Mouse (Mus musculus) heart, postnatal 0 days (tissue): Measurements from ENCODE around the gene Olfr613. TPM values are rescaled to one million over a fixed set of nuclear protein-coding genes. Genes with fewer than 3 reads are reported as not detected.
"Not testable (repeated sequence)": the region's sequence is repeated elsewhere in the genome, so short reads cannot be mapped to it uniquely, and the experiment has no call there.

Experiments used
- ATAC-seq: fragments of 200-750 bp; cut with Nextera tagmentation; 2 replicates; pipeline ENCODE4 v1.8.0; 2017; ENCODE audit warnings: low read depth, moderate number of reproducible peaks, moderate library complexity; ENCODE audit not compliant: insufficient read depth
- DNase-seq: peaks from one replicate; pipeline ENCODE4 v3.0.0-alpha.2; 2016; ENCODE audit warnings: low spot score
- H3K27ac ChIP-seq: fragments of 300-500 bp; sonication (generic); 2 replicates; pipeline ENCODE4 v1.5.1; 2014; ENCODE audit warnings: low read depth, mild to moderate bottlenecking
- H3K27me3 ChIP-seq: fragments of 300-500 bp; sonication (generic); 2 replicates; pipeline ENCODE4 v1.6.1; 2014; ENCODE audit warnings: low read length, mixed read lengths; ENCODE audit not compliant: control insufficient read depth, insufficient read depth
- H3K36me3 ChIP-seq: fragments of 300-500 bp; sonication (generic); replicated peaks from 2 replicates; pipeline ENCODE4 v1.6.1; 2014; ENCODE audit warnings: low read length, mixed read lengths; ENCODE audit not compliant: control insufficient read depth, insufficient read depth
- H3K4me1 ChIP-seq: fragments of 300-500 bp; sonication (generic); 2 replicates; pipeline ENCODE4 v1.6.1; 2014; ENCODE audit warnings: antibody characterized with exemption; ENCODE audit not compliant: control insufficient read depth, insufficient read depth
- H3K4me2 ChIP-seq: fragments of 300-500 bp; sonication (generic); 2 replicates; pipeline ENCODE4 v1.6.1; 2014; ENCODE audit warnings: low read depth, mild to moderate bottlenecking, low read length, moderate library complexity
- H3K4me3 ChIP-seq: fragments of 300-500 bp; sonication (generic); 2 replicates; pipeline ENCODE4 v1.5.1; 2014; ENCODE audit warnings: low read depth, low read length
- H3K9ac ChIP-seq: fragments of 300-500 bp; sonication (generic); replicated peaks from 2 replicates; pipeline ENCODE4 v1.6.1; 2014; ENCODE audit warnings: low read depth, low read length, mixed read lengths
- H3K9me3 ChIP-seq: fragments of 300-500 bp; sonication (generic); replicated peaks from 2 replicates; pipeline ENCODE4 v1.6.1; 2016; ENCODE audit warnings: low read length; ENCODE audit not compliant: control insufficient read depth
- CTCF ChIP-seq: IDR thresholded peaks from 2 replicates; pipeline ENCODE4 v1.5.1; 2016; ENCODE audit warnings: antibody characterized with exemption, control low read depth, low read depth
- EP300 ChIP-seq: IDR thresholded peaks from 2 replicates; pipeline ENCODE4 v1.6.1; 2016; ENCODE audit warnings: antibody characterized with exemption, low read depth
- WGBS: fragments of 180-500 bp; shearing (Covaris S2); extraction: QIAGEN DNeasy Blood & Tissue Kit; methylation state at CpG from one replicate; pipeline ENCODE4 v1.1.7; 2014; 5-methylcytosine and 5-hydroxymethylcytosine counted together
- polyA plus RNA-seq: library from polyadenylated mRNA; unstranded; fragments of >200 nt; fragmentation: Nextera tagmentation; extraction: Ambion mirVana; gene quantifications from 2 replicates; pipeline ENCODE4 v1.2.1, GENCODE M21; 2015
- total RNA-seq: library from RNA; depleted of rRNA; stranded (reverse); fragments of >200 nt; gene quantifications from 2 replicates; pipeline ENCODE4 v1.2.3, GENCODE M21; 2014; ENCODE audit warnings: low replicate concordance; rRNA removed

Gene Olfr613
- total RNA-seq (not detected in 2 replicates), polyA plus RNA-seq (not detected in 2 replicates)

DNA sequence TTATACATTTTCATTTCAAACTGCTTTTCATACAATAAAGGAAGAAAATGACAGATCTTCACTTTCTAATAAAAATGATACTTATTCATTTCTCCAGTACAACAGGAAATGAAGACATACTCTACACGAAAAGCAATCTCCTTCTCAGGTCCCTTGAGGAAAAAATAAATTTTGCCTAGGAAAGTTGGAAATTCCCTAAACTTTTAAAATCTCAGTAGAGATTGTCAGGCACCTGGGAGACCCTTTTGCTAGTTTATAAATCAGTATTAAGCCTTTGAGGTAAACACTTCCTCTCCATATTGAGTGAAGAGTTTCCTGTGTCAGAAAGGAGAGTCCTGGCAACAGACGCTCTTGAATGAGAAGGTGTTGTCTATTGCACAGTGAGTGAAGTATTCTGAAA, at the start of gene Olfr613:
Olfr613 (plus strand) TSS at position 301 of the 400 bp plus-strand sequence.
- no peak within 1 kb of the TSS for H3K9ac ChIP-seq
- no peaks in the 10 kb centered on the region for H3K9me3 ChIP-seq
- no peak within 1 kb of the TSS for H3K4me3 ChIP-seq
- WGBS = 64% methylated on average over 2 of the region's 2 CpGs
- no peak for TF ChIP-seq EP300
- no peak for TF ChIP-seq CTCF
- H3K4me2 ChIP-seq = no peak within 1 kb of the TSS
- no peaks in the 10 kb centered on the region for H3K4me1 ChIP-seq
- H3K36me3 ChIP-seq = no peaks in the 10 kb centered on the region
- DNase-seq (no peak), ATAC-seq (no peak)
- H3K27ac ChIP-seq = no peak within 1 kb of the TSS
- no peaks in the 10 kb centered on the region for H3K27me3 ChIP-seq

DNA sequence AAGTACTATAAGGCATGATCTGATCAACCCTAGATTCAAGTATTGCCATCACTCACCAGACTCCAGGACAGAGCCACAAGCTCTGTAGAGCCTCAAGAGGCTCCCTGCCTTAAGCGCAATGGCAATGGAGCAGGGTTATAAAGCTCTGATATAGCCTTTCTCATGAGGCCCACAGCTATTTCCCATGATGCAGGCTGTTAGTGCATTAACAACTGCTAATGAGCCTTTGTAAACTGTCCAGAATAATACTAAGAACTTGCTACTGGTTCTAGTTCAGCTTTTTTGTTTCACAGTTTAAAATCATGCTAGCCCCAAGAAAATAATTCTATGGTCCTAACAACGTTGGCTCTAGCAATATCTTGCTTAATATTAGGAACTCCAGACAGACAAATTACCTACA, 35.9 kb upstream of the Olfr613 start, which contains the start of gene Olfr610:
Olfr610 (minus strand) TSS at position 101 of the 400 bp plus-strand sequence.
- ATAC-seq = no peak
- no peak within 1 kb of the TSS for H3K27ac ChIP-seq
- H3K9me3 ChIP-seq = no peaks in the 10 kb centered on the region
- DNase-seq = no peak
- no peak within 1 kb of the TSS for H3K4me3 ChIP-seq
- no peak within 1 kb of the TSS for H3K9ac ChIP-seq
- H3K36me3 ChIP-seq = no peaks in the 10 kb centered on the region
- H3K4me2 ChIP-seq = no peak within 1 kb of the TSS
- H3K4me1 ChIP-seq = no peaks in the 10 kb centered on the region
- TF ChIP-seq CTCF (no peak), EP300 (no peak)
- no peaks in the 10 kb centered on the region for H3K27me3 ChIP-seq
- WGBS = 83% methylated on average over 2 of the region's 2 CpGs

DNA sequence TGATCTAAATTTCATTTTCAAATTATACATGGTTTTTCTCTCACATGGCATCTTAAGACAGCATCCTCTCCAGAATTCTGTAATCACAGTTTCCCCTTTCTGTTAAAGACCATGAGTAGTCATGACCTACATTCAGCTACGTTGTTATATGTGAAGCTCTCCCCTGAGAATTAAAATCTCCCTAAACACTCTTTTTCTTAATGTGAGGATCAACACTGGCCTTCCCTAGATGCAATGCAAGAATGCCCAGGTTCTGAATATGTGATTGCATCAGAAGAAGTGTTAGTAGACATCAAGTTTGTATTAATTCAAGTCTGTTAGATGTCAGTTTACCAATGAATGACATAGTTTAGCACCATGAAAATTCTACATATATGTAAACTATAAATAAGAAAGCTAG, 27.1 kb upstream of the Olfr613 start, which contains the start of gene Olfr611:
Olfr611 (minus strand) TSS at position 101 of the 400 bp plus-strand sequence.
- not testable (repeated sequence) for H3K4me2 ChIP-seq, H3K36me3 ChIP-seq, H3K9me3 ChIP-seq, H3K9ac ChIP-seq, ATAC-seq, DNase-seq, H3K4me1 ChIP-seq, H3K27me3 ChIP-seq, H3K4me3 ChIP-seq, H3K27ac ChIP-seq
- WGBS = 40% methylated on average over 1 of the region's 1 CpGs

DNA sequence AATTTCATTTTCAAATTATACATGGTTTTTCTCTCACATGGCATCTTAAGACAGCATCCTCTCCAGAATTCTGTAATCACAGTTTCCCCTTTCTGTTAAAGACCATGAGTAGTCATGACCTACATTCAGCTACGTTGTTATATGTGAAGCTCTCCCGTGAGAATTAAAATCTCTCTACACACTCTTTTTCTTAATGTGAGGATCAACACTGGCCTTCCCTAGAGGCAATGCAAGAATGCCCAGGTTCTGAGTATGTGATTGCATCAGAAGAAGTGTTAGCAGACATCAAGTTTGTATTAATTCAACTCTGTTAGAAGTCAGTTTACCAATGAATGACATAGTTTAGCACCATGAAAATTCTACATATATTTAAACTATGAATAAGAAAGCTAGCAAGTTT, 5.3 kb upstream of the Olfr613 start, which contains the start of gene Olfr612:
Olfr612 (minus strand) TSS at position 101 of the 400 bp plus-strand sequence.
- not testable (repeated sequence) for H3K27me3 ChIP-seq, ATAC-seq, H3K4me1 ChIP-seq, H3K4me2 ChIP-seq, H3K36me3 ChIP-seq, H3K9ac ChIP-seq, H3K4me3 ChIP-seq, H3K27ac ChIP-seq, H3K9me3 ChIP-seq, DNase-seq
- WGBS = 72% methylated on average over 2 of the region's 2 CpGs

DNA sequence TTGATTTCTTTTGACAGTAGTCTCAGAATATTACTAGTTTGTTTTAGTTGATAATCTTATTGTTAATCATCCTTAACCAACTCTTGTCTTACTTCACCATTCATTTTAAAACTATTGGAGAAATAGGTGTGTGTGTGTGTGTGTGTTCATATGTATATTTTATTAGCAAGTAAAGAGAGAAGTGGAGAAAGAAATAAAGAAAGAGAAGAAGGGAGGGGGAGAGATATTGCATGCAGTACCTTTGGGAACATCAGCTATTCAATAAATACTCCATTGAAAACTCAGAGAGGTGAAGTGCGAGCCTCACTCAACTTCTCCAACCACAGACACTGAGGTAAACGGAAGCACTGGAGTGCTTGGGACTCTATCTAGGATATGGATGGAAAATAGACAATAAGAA, 7.9 kb downstream of the Olfr613 start, which contains the start of gene Olfr615:
Olfr615 (plus strand) TSS at position 301 of the 400 bp plus-strand sequence.
- ATAC-seq (no peak), DNase-seq (no peak)
- no peaks in the 10 kb centered on the region for H3K4me1 ChIP-seq
- no peak within 1 kb of the TSS for H3K4me2 ChIP-seq
- H3K27ac ChIP-seq = no peak within 1 kb of the TSS
- H3K27me3 ChIP-seq = no peaks in the 10 kb centered on the region
- no peaks in the 10 kb centered on the region for H3K36me3 ChIP-seq
- no peaks in the 10 kb centered on the region for H3K9me3 ChIP-seq
- H3K9ac ChIP-seq = no peak within 1 kb of the TSS
- H3K4me3 ChIP-seq = no peak within 1 kb of the TSS
- WGBS = 79% methylated on average over 2 of the region's 2 CpGs
- TF ChIP-seq CTCF (no peak), EP300 (no peak)

DNA sequence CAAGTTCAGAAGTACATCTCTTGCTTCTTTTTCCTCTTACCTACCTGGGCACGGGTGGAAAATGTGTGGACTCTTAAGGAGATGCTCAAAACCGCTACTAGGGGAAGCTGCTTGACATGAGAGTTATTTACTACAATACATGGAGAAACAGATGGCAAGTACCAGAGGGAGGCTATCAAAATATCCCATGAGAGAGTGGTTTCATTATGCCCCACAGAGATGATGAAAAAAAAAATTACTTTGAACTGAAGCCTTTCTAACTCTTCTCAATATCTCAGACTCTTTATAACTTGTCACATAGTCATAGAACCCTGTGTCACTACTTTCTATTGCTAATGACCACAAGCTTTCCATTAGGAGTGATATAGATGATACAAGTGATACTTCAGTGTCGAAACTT, 21.2 kb downstream of the Olfr613 start, which contains the start of gene Olfr616:
Olfr616 (minus strand) TSS at position 101 of the 400 bp plus-strand sequence.
- Histone ChIP-seq H3K4me3 (no peak within 1 kb of the TSS), H3K4me2 (no peak within 1 kb of the TSS), H3K36me3 (no peaks in the 10 kb centered on the region), H3K27me3 (no peaks in the 10 kb centered on the region), H3K9me3 (no peaks in the 10 kb centered on the region), H3K27ac (no peak within 1 kb of the TSS), H3K4me1 (no peaks in the 10 kb centered on the region), H3K9ac (no peak within 1 kb of the TSS)
- no peak for TF ChIP-seq EP300
- no peak for TF ChIP-seq CTCF
- ATAC-seq (no peak), DNase-seq (no peak)
- WGBS = 83% methylated on average over 3 of the region's 3 CpGs
